Mouse (Mus musculus): ENCODE data around the gene Cyp1b1.

Cyp1b1 gene

GRCm38 (mm10) chr17:79657785-79658184 is 57.1 kb downstream of the Cyp1b1 start:
- in situ Hi-C loops (cut with MseI, MboI) = no loop called here

DNA sequence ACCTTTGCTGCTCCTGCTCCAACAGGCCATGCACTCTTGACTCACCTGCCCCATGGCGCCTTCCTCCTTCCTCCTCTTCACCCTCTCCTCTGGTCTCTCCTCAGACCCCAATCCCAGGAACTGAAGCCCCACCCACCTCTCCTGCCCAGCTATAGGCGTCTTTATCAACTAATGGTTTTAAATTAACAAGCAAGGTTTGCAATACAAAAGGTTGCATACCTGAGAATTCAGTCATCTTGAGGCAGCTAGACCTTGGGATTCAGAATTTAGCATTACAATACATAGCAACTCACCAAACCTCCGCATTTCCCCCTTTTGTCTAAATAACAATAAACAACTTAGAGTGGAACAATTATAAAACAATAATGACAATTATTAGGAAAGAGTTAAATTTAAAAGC is 60.7 kb downstream of the Cyp1b1 start:
- in situ Hi-C loops (cut with MseI, MboI) = no loop called here

GRCm38 (mm10) chr17:79653171-79653570 is 61.7 kb downstream of the Cyp1b1 start:
- in situ Hi-C loops (cut with MseI, MboI) = no loop called here
